Mouse (Mus musculus): ENCODE data around the gene Inava. TPM values are rescaled to one million over a fixed set of nuclear protein-coding genes. Genes with fewer than 3 reads are reported as not detected.

Inava gene
- polyA plus RNA-seq, 1 experiment from 2014 or later, result 2.3 TPM

- Histone ChIP-seq H3K27ac (ENCODE audit: low read depth, low read length) (no peak overlapping the region), H3K4me1 (ENCODE audit: control insufficient read depth, insufficient read depth, low read length) (no peaks in the 10 kb centered on the region), H3K4me2 (ENCODE audit: low read depth, low read length) (no peak overlapping the region), H3K4me3 (ENCODE audit: low read depth, low read length) (no peak overlapping the region), H3K9ac (replicated peaks; ENCODE audit: low read depth, low read length) (no peak overlapping the region), H3K27me3 (ENCODE audit: control insufficient read depth, insufficient read depth, low read length) (no peaks in the 10 kb centered on the region), H3K9me3 (ENCODE audit: control insufficient read depth, low read length) (no peaks in the 10 kb centered on the region), H3K36me3 (ENCODE audit: control insufficient read depth, insufficient read depth, low read length) (peaks cover 11% of the 10 kb centered on the region)
- no peak for ATAC-seq (ENCODE audit: low read depth)
- 77% methylated on average over 2 of the region's 2 CpGs for WGBS
These were observed 54.5 kb downstream of the Inava start for GRCm38 (mm10) chr1:136179511-136180001.

DNA sequence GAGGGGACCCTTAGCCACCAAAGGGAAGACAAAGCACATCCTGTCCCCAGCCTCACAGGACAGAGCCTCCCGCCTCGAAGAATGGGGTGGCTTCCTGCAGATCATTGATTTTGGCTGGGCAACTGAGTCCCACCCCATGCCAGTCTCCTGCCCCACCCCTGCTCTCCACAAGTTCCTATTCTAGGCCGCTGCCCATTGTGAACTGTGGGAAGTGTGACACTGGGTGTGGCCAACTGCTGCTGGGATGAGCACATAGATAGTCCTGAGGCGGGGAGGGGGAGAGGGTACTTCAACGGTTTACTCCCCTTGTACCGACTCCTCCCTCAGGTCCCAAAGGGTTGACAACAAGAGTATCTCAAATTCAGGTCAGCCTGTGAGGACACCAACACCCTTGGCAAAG lies 55.3 kb downstream of the Inava start:
- Histone ChIP-seq H3K9ac (replicated peaks; ENCODE audit: low read depth, low read length) (no peak overlapping the region), H3K36me3 (ENCODE audit: control insufficient read depth, insufficient read depth, low read length) (peaks cover 19% of the 10 kb centered on the region), H3K4me3 (ENCODE audit: low read depth, low read length) (no peak overlapping the region), H3K27me3 (ENCODE audit: control insufficient read depth, insufficient read depth, low read length) (no peaks in the 10 kb centered on the region), H3K4me2 (ENCODE audit: low read depth, low read length) (no peak overlapping the region), H3K4me1 (ENCODE audit: control insufficient read depth, insufficient read depth, low read length) (0 out of 2 replicates have a peak, but pooled peaks cover 7% of the 10 kb centered on the region), H3K9me3 (ENCODE audit: control insufficient read depth, low read length) (no peaks in the 10 kb centered on the region), H3K27ac (ENCODE audit: low read depth, low read length) (no peak overlapping the region)
- ATAC-seq (ENCODE audit: low read depth), result no peak
- 56% methylated on average over 6 of the region's 6 CpGs for WGBS

GRCm38 (mm10) chr1:136177085-136177484 lies 57.0 kb downstream of the Inava start:
- no peak overlapping the region for H3K4me3 ChIP-seq (ENCODE audit: low read depth, low read length)
- H3K9me3 ChIP-seq (ENCODE audit: control insufficient read depth, low read length), result no peaks in the 10 kb centered on the region
- H3K27ac ChIP-seq (ENCODE audit: low read depth, low read length), result no peak overlapping the region
- WGBS, result 76% methylated on average over 2 of the region's 2 CpGs
- no peak for ATAC-seq (ENCODE audit: low read depth)
- no peaks in the 10 kb centered on the region for H3K27me3 ChIP-seq (ENCODE audit: control insufficient read depth, insufficient read depth, low read length)
- H3K4me2 ChIP-seq (ENCODE audit: low read depth, low read length), result no peak overlapping the region
- peaks cover 34% of the 10 kb centered on the region for H3K36me3 ChIP-seq (ENCODE audit: control insufficient read depth, insufficient read depth, low read length)
- H3K9ac ChIP-seq (replicated peaks; ENCODE audit: low read depth, low read length), result no peak overlapping the region
- H3K4me1 ChIP-seq (ENCODE audit: control insufficient read depth, insufficient read depth, low read length), result 0 out of 2 replicates have a peak, but pooled peaks cover 11% of the 10 kb centered on the region

DNA sequence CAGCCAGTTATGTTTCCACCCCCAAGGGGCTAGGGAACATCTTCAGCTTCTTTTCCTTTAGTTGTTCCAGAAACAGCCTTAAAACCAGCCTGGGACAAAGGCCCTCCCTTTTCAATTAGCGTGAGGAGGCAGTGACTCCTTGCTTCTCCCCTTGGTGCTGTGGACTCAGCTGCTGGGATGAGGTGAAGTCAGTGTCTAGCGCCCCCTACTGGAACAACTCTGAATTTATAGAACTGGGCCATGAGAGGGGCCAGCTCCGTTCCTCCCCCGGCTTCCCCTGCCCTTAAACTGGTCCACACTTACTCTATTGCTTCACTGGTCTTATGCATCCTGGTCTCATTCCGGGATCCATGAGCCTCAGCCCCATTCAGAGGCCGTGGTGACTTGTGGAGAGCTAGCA lies 58.9 kb downstream of the Inava start:
- no peak overlapping the region for H3K9ac ChIP-seq (replicated peaks; ENCODE audit: low read depth, low read length)
- 0 out of 2 replicates have a peak, but pooled peaks cover 11% of the 10 kb centered on the region for H3K4me1 ChIP-seq (ENCODE audit: control insufficient read depth, insufficient read depth, low read length)
- no peak overlapping the region for H3K4me2 ChIP-seq (ENCODE audit: low read depth, low read length)
- H3K4me3 ChIP-seq (ENCODE audit: low read depth, low read length), result no peak overlapping the region
- peaks cover 53% of the 10 kb centered on the region for H3K36me3 ChIP-seq (ENCODE audit: control insufficient read depth, insufficient read depth, low read length)
- ATAC-seq (ENCODE audit: low read depth), result no peak
- no peaks in the 10 kb centered on the region for H3K27me3 ChIP-seq (ENCODE audit: control insufficient read depth, insufficient read depth, low read length)
- H3K9me3 ChIP-seq (ENCODE audit: control insufficient read depth, low read length), result no peaks in the 10 kb centered on the region
- 31% methylated on average over 6 of the region's 6 CpGs for WGBS
- H3K27ac ChIP-seq (ENCODE audit: low read depth, low read length), result no peak overlapping the region

DNA sequence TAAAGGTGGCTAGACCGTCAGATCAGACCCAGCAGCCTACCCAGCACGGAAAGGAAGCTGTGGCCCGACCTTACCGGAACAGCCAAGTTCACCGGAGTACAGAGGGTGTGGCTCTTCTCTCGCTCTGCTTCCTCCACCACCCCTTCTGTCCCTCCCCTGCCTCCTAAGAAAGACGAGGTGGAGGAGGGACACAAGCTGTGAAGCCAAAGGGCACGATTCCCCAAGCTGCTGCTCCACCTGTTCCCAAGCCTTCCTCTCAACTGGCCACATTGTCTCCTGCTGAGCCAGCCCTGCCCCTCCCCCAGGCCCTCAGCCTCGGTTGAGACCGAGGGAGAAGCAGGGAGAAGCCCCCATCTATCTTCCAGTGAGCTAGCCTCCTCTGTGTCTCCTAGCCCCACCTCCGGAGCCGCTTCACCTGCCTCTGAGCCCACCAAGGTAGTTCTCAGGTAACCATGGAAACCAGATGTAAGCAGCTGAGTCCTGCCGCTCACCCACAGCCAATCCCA lies 59.9 kb downstream of the Inava start:
- Histone ChIP-seq H3K9me3 (ENCODE audit: control insufficient read depth, low read length) (no peaks in the 10 kb centered on the region), H3K36me3 (ENCODE audit: control insufficient read depth, insufficient read depth, low read length) (peaks cover 56% of the 10 kb centered on the region), H3K4me1 (ENCODE audit: control insufficient read depth, insufficient read depth, low read length) (0 out of 2 replicates have a peak, but pooled peaks cover 11% of the 10 kb centered on the region), H3K4me2 (ENCODE audit: low read depth, low read length) (no peak overlapping the region), H3K27me3 (ENCODE audit: control insufficient read depth, insufficient read depth, low read length) (no peaks in the 10 kb centered on the region), H3K9ac (replicated peaks; ENCODE audit: low read depth, low read length) (no peak overlapping the region), H3K27ac (ENCODE audit: low read depth, low read length) (no peak overlapping the region), H3K4me3 (ENCODE audit: low read depth, low read length) (no peak overlapping the region)
- 0 out of 2 replicates have a peak, but pooled peaks have one; percentile 5 for ATAC-seq (ENCODE audit: low read depth)
- WGBS, result 14% methylated on average over 12 of the region's 13 CpGs

DNA sequence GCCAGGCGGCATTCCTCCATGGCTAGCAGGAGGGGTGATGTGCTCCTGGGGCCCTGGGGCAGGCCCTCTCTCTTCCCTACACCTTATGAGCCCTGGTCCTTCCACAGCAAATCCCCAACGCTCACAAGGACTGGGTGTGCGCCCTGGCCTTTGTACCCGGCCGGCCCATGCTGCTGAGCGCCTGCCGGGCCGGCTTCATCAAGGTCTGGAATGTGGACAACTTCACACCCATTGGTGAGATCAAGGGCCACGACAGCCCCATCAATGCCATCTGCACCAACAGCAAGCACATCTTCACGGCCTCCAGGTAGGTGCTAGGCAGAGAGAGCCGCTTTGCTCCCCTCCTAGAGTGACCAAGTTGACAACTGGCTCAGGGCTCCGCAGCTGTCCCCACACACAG lies 61.4 kb downstream of the Inava start:
- 72% methylated on average over 12 of the region's 12 CpGs for WGBS
- Histone ChIP-seq H3K9me3 (ENCODE audit: control insufficient read depth, low read length) (no peaks in the 10 kb centered on the region), H3K4me1 (ENCODE audit: control insufficient read depth, insufficient read depth, low read length) (0 out of 2 replicates have a peak, but pooled peaks cover 11% of the 10 kb centered on the region), H3K27me3 (ENCODE audit: control insufficient read depth, insufficient read depth, low read length) (no peaks in the 10 kb centered on the region), H3K9ac (replicated peaks; ENCODE audit: low read depth, low read length) (no peak overlapping the region), H3K4me2 (ENCODE audit: low read depth, low read length) (no peak overlapping the region), H3K4me3 (ENCODE audit: low read depth, low read length) (no peak overlapping the region), H3K36me3 (ENCODE audit: control insufficient read depth, insufficient read depth, low read length) (peaks cover 67% of the 10 kb centered on the region), H3K27ac (ENCODE audit: low read depth, low read length) (no peak overlapping the region)
- no peak for ATAC-seq (ENCODE audit: low read depth)

- Histone ChIP-seq H3K4me3 (ENCODE audit: low read depth, low read length) (no peak overlapping the region), H3K4me1 (ENCODE audit: control insufficient read depth, insufficient read depth, low read length) (0 out of 2 replicates have a peak, but pooled peaks cover 11% of the 10 kb centered on the region), H3K27me3 (ENCODE audit: control insufficient read depth, insufficient read depth, low read length) (no peaks in the 10 kb centered on the region), H3K9me3 (ENCODE audit: control insufficient read depth, low read length) (no peaks in the 10 kb centered on the region), H3K9ac (replicated peaks; ENCODE audit: low read depth, low read length) (no peak overlapping the region), H3K36me3 (ENCODE audit: control insufficient read depth, insufficient read depth, low read length) (peaks cover 76% of the 10 kb centered on the region), H3K4me2 (ENCODE audit: low read depth, low read length) (no peak overlapping the region), H3K27ac (ENCODE audit: low read depth, low read length) (no peak overlapping the region)
- 6% methylated on average over 5 of the region's 5 CpGs for WGBS
- peak; percentile 80; the same call in 1 of the 2 replicates for ATAC-seq (ENCODE audit: low read depth)
These were observed 64.0 kb downstream of the Inava start for GRCm38 (mm10) chr1:136170109-136170508.

DNA sequence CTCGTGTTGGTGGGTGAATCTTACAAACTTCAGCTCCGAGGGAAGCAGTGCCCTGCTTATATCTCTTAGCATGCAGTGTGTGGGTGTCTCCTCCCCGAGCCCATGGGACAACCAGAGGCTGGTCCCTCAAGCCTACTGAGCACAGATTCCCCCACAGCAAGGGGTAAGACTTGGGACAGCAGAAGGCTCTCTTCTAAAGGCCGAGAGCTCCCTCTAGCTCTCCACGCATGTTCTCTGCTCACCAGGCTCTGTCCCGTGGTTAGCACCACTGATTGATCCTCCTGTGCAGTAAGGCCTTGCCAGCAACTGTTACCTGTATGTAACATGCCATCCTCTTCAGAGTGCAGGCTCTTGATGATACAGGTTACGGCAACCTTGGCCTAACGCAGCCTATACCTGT lies 66.4 kb downstream of the Inava start:
- no peak for ATAC-seq (ENCODE audit: low read depth)
- Histone ChIP-seq H3K27me3 (ENCODE audit: control insufficient read depth, insufficient read depth, low read length) (no peaks in the 10 kb centered on the region), H3K27ac (ENCODE audit: low read depth, low read length) (no peak overlapping the region), H3K4me2 (ENCODE audit: low read depth, low read length) (no peak overlapping the region), H3K9me3 (ENCODE audit: control insufficient read depth, low read length) (no peaks in the 10 kb centered on the region), H3K9ac (replicated peaks; ENCODE audit: low read depth, low read length) (no peak overlapping the region), H3K4me1 (ENCODE audit: control insufficient read depth, insufficient read depth, low read length) (no peaks in the 10 kb centered on the region), H3K36me3 (ENCODE audit: control insufficient read depth, insufficient read depth, low read length) (peaks cover 79% of the 10 kb centered on the region), H3K4me3 (ENCODE audit: low read depth, low read length) (no peak overlapping the region)
- 76% methylated on average over 8 of the region's 8 CpGs for WGBS

- Histone ChIP-seq H3K27ac (ENCODE audit: low read depth, low read length) (no peak overlapping the region), H3K36me3 (ENCODE audit: control insufficient read depth, insufficient read depth, low read length) (peaks cover 78% of the 10 kb centered on the region), H3K4me1 (ENCODE audit: control insufficient read depth, insufficient read depth, low read length) (no peaks in the 10 kb centered on the region), H3K4me3 (ENCODE audit: low read depth, low read length) (no peak overlapping the region), H3K9me3 (ENCODE audit: control insufficient read depth, low read length) (no peaks in the 10 kb centered on the region), H3K4me2 (ENCODE audit: low read depth, low read length) (no peak overlapping the region), H3K27me3 (ENCODE audit: control insufficient read depth, insufficient read depth, low read length) (no peaks in the 10 kb centered on the region), H3K9ac (replicated peaks; ENCODE audit: low read depth, low read length) (no peak overlapping the region)
- ATAC-seq (ENCODE audit: low read depth), result no peak
- WGBS, result 49% methylated on average over 2 of the region's 2 CpGs
These were observed 68.6 kb downstream of the Inava start for GRCm38 (mm10) chr1:136165436-136165835.
